Mouse (Mus musculus) adrenal gland (tissue): ENCODE data around the gene Bola1.
"Not testable (repeated sequence)": the region's sequence is repeated elsewhere in the genome, so short reads cannot be mapped to it uniquely, and the experiment has no call there.

Experiments used
- intact Hi-C: fragments of 180-260 bp; cut with DNase I; formaldehyde crosslinking; loops from one replicate; pipeline ENCODE4 v1.15.1; 2025
- long read RNA-seq, 2 experiments: library from polyadenylated mRNA; unstranded; transcript quantifications; one replicate each; pipeline ENCODE4 v2.0.0; 2020; ENCODE audit warnings: borderline replicate concordance in 1 of 2; ENCODE audit not compliant: insufficient replicate concordance in 1 of 2

The Bola1 gene
- long read RNA-seq, experiment 1, transcript Bola1-201 (2 exons, 729 nt), result major isoform, 57 of 59 reads
- long read RNA-seq, experiment 1, partial matches to known transcripts, result 0 of 59 reads
- long read RNA-seq, experiment 1, other reads (novel, unspliced or antisense), result 2 of 59 reads
- long read RNA-seq, experiment 2, transcript Bola1-201 (2 exons, 729 nt), result major isoform, 58 of 68 reads
- long read RNA-seq, experiment 2, partial matches to known transcripts, result 0 of 68 reads
- long read RNA-seq, experiment 2, other reads (novel, unspliced or antisense), result 10 of 68 reads

DNA sequence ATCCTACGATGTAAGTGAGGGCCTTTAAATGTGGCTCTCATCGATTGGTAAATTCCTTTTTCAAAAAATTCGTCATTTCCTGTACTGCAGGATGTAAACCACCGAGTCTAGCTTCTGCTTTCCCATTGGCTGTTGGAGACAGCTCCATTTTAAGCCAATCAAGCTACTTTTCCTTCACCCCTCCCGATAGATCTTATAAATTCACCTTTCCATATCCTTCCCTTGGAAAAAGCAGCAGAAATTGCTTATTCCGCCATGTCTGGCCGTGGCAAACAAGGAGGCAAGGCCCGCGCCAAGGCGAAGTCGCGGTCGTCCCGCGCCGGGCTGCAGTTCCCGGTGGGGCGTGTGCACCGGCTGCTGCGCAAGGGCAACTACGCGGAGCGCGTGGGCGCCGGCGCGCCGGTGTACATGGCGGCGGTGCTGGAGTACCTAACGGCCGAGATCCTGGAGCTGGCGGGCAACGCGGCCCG is at the start of gene Bola1, which contains the start of gene Hist2h2ab:
TSS of gene Bola1 (minus strand) at position 49 of the 470 bp plus-strand sequence.
TSS of gene Hist2h2ab (plus strand) at position 205 of the 470 bp plus-strand sequence.
- intact Hi-C loops, result loop anchor here (2.0 to 5.0 kb wide), 3 partner anchors 25 to 57 kb away; partner anchors contain the start of genes Hist2h2aa1, Hist2h4 and Mtmr11

DNA sequence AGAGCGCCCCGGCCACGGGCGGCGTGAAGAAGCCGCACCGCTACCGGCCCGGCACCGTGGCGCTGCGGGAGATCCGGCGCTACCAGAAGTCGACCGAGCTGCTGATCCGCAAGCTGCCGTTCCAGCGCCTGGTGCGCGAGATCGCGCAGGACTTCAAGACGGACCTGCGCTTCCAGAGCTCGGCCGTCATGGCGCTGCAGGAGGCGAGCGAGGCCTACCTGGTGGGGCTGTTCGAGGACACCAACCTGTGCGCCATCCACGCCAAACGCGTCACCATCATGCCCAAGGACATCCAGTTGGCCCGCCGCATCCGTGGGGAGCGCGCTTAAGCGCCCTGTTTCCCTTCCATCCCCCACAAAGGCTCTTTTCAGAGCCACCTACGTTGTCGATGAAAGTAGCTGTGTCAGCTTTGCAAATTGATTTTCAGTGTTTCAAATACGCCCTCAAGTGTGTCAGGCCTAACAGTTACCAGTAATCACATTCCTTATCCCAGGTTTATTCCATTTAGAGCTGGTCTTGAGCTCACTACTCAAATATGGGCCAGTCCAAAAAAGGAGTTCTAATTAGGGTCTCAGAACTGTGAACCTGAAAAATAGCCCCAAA is 49.4 kb upstream of the Bola1 start:
- intact Hi-C loops, result not testable (repeated sequence)

DNA sequence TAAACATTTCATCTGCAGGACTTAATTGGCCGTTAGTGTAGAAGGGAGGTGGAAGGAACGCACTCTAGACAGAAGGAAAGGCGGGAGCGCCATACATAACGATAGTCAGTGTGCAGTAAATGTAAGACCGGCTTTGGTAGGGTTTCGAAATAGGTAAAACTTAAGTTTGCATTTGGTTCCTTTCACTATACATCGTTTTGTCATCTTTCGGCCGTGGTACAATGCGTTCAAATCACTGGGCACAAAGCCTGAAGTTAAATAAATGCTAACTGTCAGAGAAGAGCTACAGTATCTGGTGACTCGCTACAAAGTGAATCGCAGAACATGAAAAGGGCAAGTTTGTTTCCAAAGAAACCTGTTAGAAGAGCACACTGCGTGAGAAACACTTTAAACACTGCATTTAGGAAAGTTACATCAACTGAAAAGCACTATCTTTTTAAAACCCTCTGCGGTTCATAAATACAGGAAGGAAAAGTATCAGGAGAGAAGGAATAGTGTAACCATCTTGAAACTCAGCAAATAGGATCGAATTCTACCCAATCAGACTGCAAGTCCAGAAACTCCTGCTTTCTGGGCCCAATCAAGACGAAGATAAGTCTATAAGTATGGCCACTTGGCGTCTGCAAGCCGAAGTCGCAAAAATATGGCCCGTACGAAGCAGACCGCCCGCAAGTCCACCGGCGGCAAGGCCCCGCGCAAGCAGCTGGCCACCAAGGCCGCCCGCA is 48.7 kb upstream of the Bola1 start, which contains the start of gene Hist2h3b:
TSS of gene Hist2h3b (plus strand) at position 604 of the 725 bp plus-strand sequence.
- intact Hi-C loops, result no loop called here

DNA sequence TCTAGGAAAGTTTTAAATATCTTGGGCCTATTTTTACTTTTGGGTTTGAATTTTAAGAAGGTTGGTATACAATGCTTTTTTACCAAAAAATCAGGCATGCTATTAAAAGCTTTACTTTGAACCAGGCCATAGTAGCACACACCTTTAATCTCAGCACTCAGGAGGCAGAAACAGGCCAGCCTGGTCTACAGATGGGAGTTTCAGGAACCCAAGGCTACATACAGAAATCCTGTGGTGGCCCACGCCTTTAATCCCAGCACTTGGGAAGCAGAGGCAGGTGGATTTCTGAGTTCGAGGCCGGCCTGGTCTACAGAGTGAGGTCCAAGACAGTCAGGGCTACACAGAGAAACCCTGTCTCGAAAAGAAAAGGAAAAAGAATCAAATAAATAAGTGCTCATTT is 48.0 kb upstream of the Bola1 start:
- intact Hi-C loops, result no loop called here

DNA sequence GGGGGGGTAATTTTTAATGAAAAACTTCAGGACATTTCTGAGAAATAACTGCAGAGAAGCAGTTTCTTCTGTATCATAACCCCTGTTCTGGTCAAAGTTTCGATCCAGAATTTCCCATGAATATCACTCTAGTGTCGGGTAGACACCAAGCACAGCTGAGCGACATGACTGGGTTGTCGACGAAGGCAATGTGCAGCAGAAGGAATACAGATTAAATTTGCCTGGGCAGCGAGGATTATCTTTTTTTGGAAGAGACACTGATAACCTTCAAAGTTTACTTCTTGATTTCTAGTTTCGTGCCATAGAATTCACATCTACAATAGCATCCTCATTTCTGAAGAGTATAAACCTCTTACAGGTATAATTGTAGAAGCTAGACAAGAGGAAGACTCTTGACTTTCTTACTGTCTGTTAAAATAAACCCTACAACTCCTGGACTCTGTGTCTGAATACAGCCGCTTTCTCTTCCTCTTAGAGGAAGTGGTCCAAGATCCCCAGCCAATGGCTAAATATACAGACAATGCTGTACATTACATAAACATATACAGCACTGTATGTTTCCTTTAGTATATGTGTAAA is 46.7 kb upstream of the Bola1 start:
- intact Hi-C loops, result no loop called here

- intact Hi-C loops, result loop anchor here (5.0 kb wide), 1 partner anchor 47 kb away; the partner anchor contains the start of genes Bola1 and Hist2h2ab
These were observed 45.0 kb upstream of the Bola1 start for GRCm38 (mm10) chr3:96264404-96264949.

- intact Hi-C loops, result loop anchor here (5.0 kb wide), 1 partner anchor 46 kb away; the partner anchor contains the start of genes Bola1 and Hist2h2ab
These were observed 44.3 kb upstream of the Bola1 start for GRCm38 (mm10) chr3:96263558-96264403.

- intact Hi-C loops, result loop anchor here (5.0 kb wide), 1 partner anchor 46 kb away; the partner anchor contains the start of genes Bola1 and Hist2h2ab
These were observed 43.6 kb upstream of the Bola1 start, which contains the start of gene Hist2h4 for GRCm38 (mm10) chr3:96262979-96263550. TSS of gene Hist2h4 (minus strand) at chr3:96263311.

- intact Hi-C loops, result loop anchor here (5.0 kb wide), 1 partner anchor 45 kb away; the partner anchor contains the start of genes Bola1 and Hist2h2ab
These were observed 42.8 kb upstream of the Bola1 start for GRCm38 (mm10) chr3:96262216-96262875.

DNA sequence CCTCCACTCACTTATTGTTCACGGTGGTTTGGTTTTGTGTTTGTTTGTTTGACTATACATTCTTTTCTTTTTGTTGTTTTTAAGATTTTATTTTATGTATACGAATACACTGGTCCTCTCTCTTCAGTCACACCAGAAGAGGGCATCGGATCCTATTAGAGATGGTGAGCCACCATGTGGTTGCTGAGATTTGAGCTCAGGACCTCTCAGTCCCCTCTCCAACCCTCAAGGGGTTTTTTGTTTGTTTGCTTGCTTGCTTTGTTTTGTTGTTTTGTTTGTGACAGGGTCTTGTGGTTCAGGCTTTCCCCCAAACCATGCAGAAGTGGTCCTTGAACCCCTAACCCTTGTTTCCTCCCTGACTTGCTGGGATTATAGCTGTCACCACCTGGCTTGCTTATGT is 42.1 kb upstream of the Bola1 start:
- intact Hi-C loops, result loop anchor here (5.0 kb wide), 1 partner anchor 44 kb away; the partner anchor contains the start of genes Bola1 and Hist2h2ab

GRCm38 (mm10) chr3:96260220-96260619 is 40.7 kb upstream of the Bola1 start:
- intact Hi-C loops, result loop anchor here (5.0 kb wide), 1 partner anchor 43 kb away; the partner anchor contains the start of genes Bola1 and Hist2h2ab

- intact Hi-C loops, result no loop called here
These were observed 37.7 kb upstream of the Bola1 start for GRCm38 (mm10) chr3:96257190-96257589.

DNA sequence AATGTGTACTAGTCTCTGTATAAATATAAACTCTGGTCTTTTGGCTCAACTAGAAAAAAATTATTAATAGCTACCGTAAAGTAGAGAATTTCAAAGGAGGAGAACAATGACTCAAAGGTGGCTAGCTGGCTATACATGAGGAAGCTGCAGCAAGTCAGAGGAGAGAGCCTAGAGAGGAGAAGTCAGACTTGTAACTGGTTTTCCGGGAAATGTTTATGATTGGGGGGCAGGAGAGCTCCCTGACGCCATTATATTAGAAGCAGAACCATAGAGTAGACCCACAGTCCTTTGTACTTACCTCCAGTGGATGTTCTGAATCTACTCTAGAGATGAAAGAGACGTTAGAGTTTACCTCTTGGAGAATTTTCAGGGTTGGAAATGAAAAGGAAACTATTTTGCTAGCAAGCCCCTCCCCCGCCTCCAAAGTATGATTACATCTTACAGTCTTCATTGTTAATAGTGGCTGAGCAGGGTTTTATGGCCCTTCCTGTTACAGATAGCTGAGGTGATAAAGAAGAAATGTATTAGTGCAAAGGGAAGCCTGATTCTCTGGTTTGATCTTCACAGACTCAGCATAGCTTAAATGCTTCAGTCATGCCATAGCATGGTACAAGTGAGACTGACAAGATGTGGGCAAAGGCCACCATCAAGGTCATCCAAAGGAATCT is 36.6 kb upstream of the Bola1 start:
- intact Hi-C loops, result no loop called here

- intact Hi-C loops, result no loop called here
These were observed 35.3 kb upstream of the Bola1 start for GRCm38 (mm10) chr3:96254683-96255355.

GRCm38 (mm10) chr3:96251787-96252186 is 32.3 kb upstream of the Bola1 start:
- intact Hi-C loops, result no loop called here

GRCm38 (mm10) chr3:96250890-96251289 is 31.4 kb upstream of the Bola1 start:
- intact Hi-C loops, result no loop called here

DNA sequence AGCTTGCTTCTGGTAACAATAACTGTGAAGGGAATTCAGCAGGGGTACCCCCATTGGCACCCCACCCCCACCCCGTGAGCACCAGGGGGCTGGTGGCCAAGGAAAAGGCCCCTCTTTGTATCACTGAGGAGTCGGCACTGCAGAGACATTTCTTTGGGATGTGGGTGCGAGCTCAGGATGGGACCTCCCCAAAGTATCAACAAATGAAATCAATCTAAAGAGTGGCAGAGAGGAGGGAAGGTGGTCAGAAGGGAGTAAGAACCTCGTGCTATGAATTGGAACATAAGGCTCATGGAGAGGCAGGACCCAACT is 29.5 kb upstream of the Bola1 start:
- intact Hi-C loops, result no loop called here
